Mouse (Mus musculus) C2C12 (cell line): Measurements from ENCODE around the gene Acvr1c. TPM values are rescaled to one million over a fixed set of nuclear protein-coding genes. Genes with fewer than 3 reads are reported as not detected.

Experiments used
- H3K27me3 ChIP-seq: one replicate; pipeline ENCODE4 v1.6.1; 2011; ENCODE audit not compliant: control insufficient read depth, insufficient read depth, insufficient read length
- H3K36me3 ChIP-seq: one replicate; pipeline ENCODE4 v1.6.1; 2011; ENCODE audit not compliant: control insufficient read depth, insufficient read depth
- H3K4me3 ChIP-seq: one replicate; pipeline ENCODE4 v1.5.1; 2011; ENCODE audit warnings: mild to moderate bottlenecking, control low read depth; ENCODE audit not compliant: poor library complexity, insufficient read depth, severe bottlenecking
- H3K79me2 ChIP-seq: one replicate; pipeline ENCODE4 v1.6.1; 2011; ENCODE audit not compliant: control insufficient read depth, insufficient read depth
- H3K79me3 ChIP-seq: one replicate; pipeline ENCODE4 v1.6.1; 2011; ENCODE audit warnings: low read depth, control low read depth
- H3ac ChIP-seq: one replicate; pipeline ENCODE3; 2011; ENCODE audit warnings: low read depth; ENCODE audit not compliant: control insufficient read depth, insufficient read length
- CEBPB ChIP-seq: IDR thresholded peaks from one replicate; pipeline ENCODE4 v1.6.1; 2011; ENCODE audit warnings: low read depth, mild to moderate bottlenecking, control low read depth, moderate library complexity
- CTCF ChIP-seq: IDR thresholded peaks from one replicate; pipeline ENCODE4 v1.5.1; 2011; ENCODE audit not compliant: control insufficient read depth, insufficient read depth, insufficient read length
- FOSL1 ChIP-seq: IDR thresholded peaks from one replicate; pipeline ENCODE4 v1.8.0; 2011; ENCODE audit warnings: mild to moderate bottlenecking, low read length; ENCODE audit not compliant: poor library complexity, insufficient read depth, severe bottlenecking
- MAX ChIP-seq: IDR thresholded peaks from one replicate; pipeline ENCODE4 v1.6.1; 2011; ENCODE audit warnings: mild to moderate bottlenecking, control low read depth
- MYOD1 ChIP-seq: IDR thresholded peaks from one replicate; pipeline ENCODE4 v1.6.1; 2011; ENCODE audit warnings: low read depth; ENCODE audit not compliant: control insufficient read depth, insufficient read length
- MYOG ChIP-seq: IDR thresholded peaks from one replicate; pipeline ENCODE4 v1.6.1; 2011; ENCODE audit not compliant: control insufficient read depth, insufficient read length; ENCODE audit errors: extremely low read depth
- USF1 ChIP-seq: IDR thresholded peaks from one replicate; pipeline ENCODE4 v1.6.1; 2011; ENCODE audit warnings: low read depth, mild to moderate bottlenecking, control low read depth, moderate library complexity
- polyA plus RNA-seq: library from polyadenylated mRNA; unstranded; fragments of >200 nt; fragmentation: generic; extraction: Trizol; gene quantifications from one replicate; pipeline ENCODE4 v1.2.1, GENCODE M21; 2012; ENCODE audit warnings: missing spikeins

Gene Acvr1c
- polyA plus RNA-seq, 1 experiment, result 0.04 TPM

GRCm38 (mm10) chr2:58309695-58310094 lies 48.0 kb downstream of the Acvr1c start:
- TF ChIP-seq USF1, result no peak
- no peak for TF ChIP-seq MAX
- no peak for TF ChIP-seq CEBPB
- no peak for TF ChIP-seq FOSL1
- no peak for TF ChIP-seq CTCF
- TF ChIP-seq MYOG, result no peak
- TF ChIP-seq MYOD1, result no peak
- Histone ChIP-seq H3K79me3 (no peaks in the 10 kb centered on the region), H3K36me3 (no peaks in the 10 kb centered on the region)

GRCm38 (mm10) chr2:58304450-58304849 lies 53.2 kb downstream of the Acvr1c start:
- Histone ChIP-seq H3ac (no peak overlapping the region), H3K27me3 (no peaks in the 10 kb centered on the region), H3K79me2 (no peaks in the 10 kb centered on the region), H3K36me3 (no peaks in the 10 kb centered on the region), H3K79me3 (no peaks in the 10 kb centered on the region), H3K4me3 (no peak overlapping the region)
- no peak for TF ChIP-seq FOSL1
- no peak for TF ChIP-seq USF1
- TF ChIP-seq CEBPB, result no peak
- no peak for TF ChIP-seq MYOD1
- TF ChIP-seq CTCF, result no peak
- no peak for TF ChIP-seq MAX
- no peak for TF ChIP-seq MYOG

More at GRCm38 (mm10) chr2:58309695-58310094, 48.0 kb downstream of the Acvr1c start:
- H3K79me2 ChIP-seq, result no peaks in the 10 kb centered on the region
- H3ac ChIP-seq, result no peak overlapping the region
- no peak overlapping the region for H3K4me3 ChIP-seq
- H3K27me3 ChIP-seq, result no peaks in the 10 kb centered on the region

- no peaks in the 10 kb centered on the region for H3K36me3 ChIP-seq
- H3ac ChIP-seq, result no peak overlapping the region
- H3K4me3 ChIP-seq, result no peak overlapping the region
- H3K79me2 ChIP-seq, result no peaks in the 10 kb centered on the region
- TF ChIP-seq MYOG, result no peak
- no peak for TF ChIP-seq MAX
- no peak for TF ChIP-seq CEBPB
- TF ChIP-seq CTCF, result no peak
- no peak for TF ChIP-seq MYOD1
- no peak for TF ChIP-seq FOSL1
- TF ChIP-seq USF1, result no peak
- H3K79me3 ChIP-seq, result no peaks in the 10 kb centered on the region
- no peaks in the 10 kb centered on the region for H3K27me3 ChIP-seq
Measured at GRCm38 (mm10) chr2:58289759-58290431, 67.8 kb downstream of the Acvr1c start.

GRCm38 (mm10) chr2:58289331-58289730 lies 68.4 kb downstream of the Acvr1c start:
- no peak overlapping the region for H3K4me3 ChIP-seq
- no peaks in the 10 kb centered on the region for H3K27me3 ChIP-seq
- no peaks in the 10 kb centered on the region for H3K36me3 ChIP-seq
- H3K79me2 ChIP-seq, result no peaks in the 10 kb centered on the region
- H3K79me3 ChIP-seq, result no peaks in the 10 kb centered on the region
- TF ChIP-seq MYOG, result no peak
- TF ChIP-seq CEBPB, result no peak
- TF ChIP-seq MAX, result no peak
- TF ChIP-seq USF1, result no peak
- no peak for TF ChIP-seq MYOD1
- TF ChIP-seq FOSL1, result no peak
- no peak for TF ChIP-seq CTCF
- H3ac ChIP-seq, result no peak overlapping the region

- TF ChIP-seq USF1, result peak; percentile 63
- no peak for TF ChIP-seq FOSL1
- no peak for TF ChIP-seq CEBPB
- TF ChIP-seq MYOG, result no peak
- peak; percentile 67 for TF ChIP-seq MAX
- no peak overlapping the region for H3ac ChIP-seq
- H3K27me3 ChIP-seq, result no peaks in the 10 kb centered on the region
- H3K4me3 ChIP-seq, result no peak overlapping the region
- H3K36me3 ChIP-seq, result no peaks in the 10 kb centered on the region
- no peaks in the 10 kb centered on the region for H3K79me3 ChIP-seq
- no peaks in the 10 kb centered on the region for H3K79me2 ChIP-seq
Measured at GRCm38 (mm10) chr2:58282259-58282910, 75.3 kb downstream of the Acvr1c start.

- no peaks in the 10 kb centered on the region for H3K27me3 ChIP-seq
- H3K79me2 ChIP-seq, result no peaks in the 10 kb centered on the region
- H3K79me3 ChIP-seq, result no peaks in the 10 kb centered on the region
- H3K4me3 ChIP-seq, result no peak overlapping the region
- no peak overlapping the region for H3ac ChIP-seq
- H3K36me3 ChIP-seq, result no peaks in the 10 kb centered on the region
- TF ChIP-seq CTCF (no peak), MAX (no peak), FOSL1 (no peak), CEBPB (no peak), USF1 (no peak), MYOD1 (no peak), MYOG (no peak)
Measured at GRCm38 (mm10) chr2:58281046-58281445, 76.6 kb downstream of the Acvr1c start.
